Mouse (Mus musculus) limb, embryonic 13.5 days (tissue): Measurements from ENCODE around the gene Cenpu. TPM values are rescaled to one million over a fixed set of nuclear protein-coding genes. Genes with fewer than 3 reads are reported as not detected.

ENCODE experiments used
- ATAC-seq: fragments of 200-750 bp; cut with Nextera tagmentation; 2 replicates; pipeline ENCODE4 v1.8.0; 2017; ENCODE audit warnings: low read depth, moderate number of reproducible peaks, moderate TSS enrichment; ENCODE audit not compliant: low FRiP score
- H3K27ac ChIP-seq: fragments of 300-500 bp; sonication (generic); 2 replicates; pipeline ENCODE4 v1.5.1; 2015; ENCODE audit warnings: inconsistent platforms, mild to moderate bottlenecking, moderate library complexity
- H3K27me3 ChIP-seq: fragments of 300-500 bp; sonication (generic); 2 replicates; pipeline ENCODE4 v1.6.1; 2015; ENCODE audit warnings: mild to moderate bottlenecking, inconsistent platforms
- H3K36me3 ChIP-seq: fragments of 300-500 bp; sonication (generic); 2 replicates; pipeline ENCODE4 v1.6.1; 2015; ENCODE audit warnings: inconsistent platforms, mild to moderate bottlenecking, moderate library complexity
- H3K4me1 ChIP-seq: fragments of 300-500 bp; sonication (generic); 2 replicates; pipeline ENCODE4 v1.6.1; 2015; ENCODE audit warnings: inconsistent platforms
- H3K4me2 ChIP-seq: fragments of 300-500 bp; sonication (generic); replicated peaks from 2 replicates; pipeline ENCODE4 v1.6.1; 2015; ENCODE audit warnings: inconsistent platforms, mild to moderate bottlenecking, moderate library complexity
- H3K4me3 ChIP-seq: fragments of 300-500 bp; sonication (generic); 2 replicates; pipeline ENCODE4 v1.5.1; 2015; ENCODE audit warnings: moderate library complexity, mild to moderate bottlenecking, inconsistent platforms
- H3K9ac ChIP-seq: fragments of 300-500 bp; sonication (generic); 2 replicates; pipeline ENCODE4 v1.6.1; 2015; ENCODE audit warnings: mild to moderate bottlenecking, inconsistent platforms
- H3K9me3 ChIP-seq: fragments of 300-500 bp; sonication (generic); 2 replicates; pipeline ENCODE4 v1.6.1; 2016; ENCODE audit warnings: inconsistent platforms
- WGBS: fragments of 180-500 bp; shearing (Covaris S2); methylation state at CpG from one replicate; pipeline ENCODE4 v1.1.7; 2015; 5-methylcytosine and 5-hydroxymethylcytosine counted together
- polyA plus RNA-seq: library from polyadenylated mRNA; unstranded; fragments of >200 nt; fragmentation: Nextera tagmentation; extraction: Ambion mirVana; gene quantifications from 2 replicates; pipeline ENCODE4 v1.2.1, GENCODE M21; 2015

Gene Cenpu
- polyA plus RNA-seq, 1 experiment from 2014 or later: 16.8 TPM

GRCm38 (mm10) chr8:46628645-46629044 is 76.8 kb downstream of the Cenpu start:
- Histone ChIP-seq H3K4me2 (no peak overlapping the region), H3K4me3 (no peak overlapping the region), H3K27ac (no peak overlapping the region), H3K9ac (no peak overlapping the region), H3K4me1 (peaks cover 18% of the 10 kb centered on the region), H3K27me3 (no peaks in the 10 kb centered on the region), H3K36me3 (peaks cover 46% of the 10 kb centered on the region), H3K9me3 (no peaks in the 10 kb centered on the region)
- WGBS: 100% methylated on average over 1 of the region's 1 CpGs
- ATAC-seq: no peak

Other genes with a start within 250 kb of the Cenpu start
- gene Acsl1, start 81.0 kb upstream of the Cenpu start, polyA plus RNA-seq: 10.3 and 11.2 TPM in 2 replicates
- 14.6 and 16.0 TPM in 2 replicates for gene Primpol, start 65.2 kb downstream of the Cenpu start, polyA plus RNA-seq
- 107 and 109 TPM in 2 replicates for gene Casp3, start 65.3 kb downstream of the Cenpu start, polyA plus RNA-seq
- 15.8 and 19.6 TPM in 2 replicates for gene Irf2, start 187.7 kb downstream of the Cenpu start, polyA plus RNA-seq